Mouse (Mus musculus): ENCODE results near the gene Myf5. TPM values are rescaled to one million over a fixed set of nuclear protein-coding genes. Genes with fewer than 3 reads are reported as not detected.
A peak's percentile ranks its signal among the peaks of the same experiment; 100 is the strongest.

The Myf5 gene
- polyA plus RNA-seq, 1 experiment from 2014 or later: not detected

- ATAC-seq (replicated peaks; ENCODE audit: insufficient number of reproducible peaks, insufficient read depth, low FRiP score, low read depth): no peak
- H3K4me3 ChIP-seq: peak overlapping the region; percentile 31
- H3K36me3 ChIP-seq: no peaks in the 10 kb centered on the region
- peak overlapping the region; percentile 61 for H3K4me2 ChIP-seq
- H3K27me3 ChIP-seq: no peaks in the 10 kb centered on the region
- 35% methylated on average over 18 of the region's 18 CpGs for WGBS
- no peak overlapping the region for H3K27ac ChIP-seq
- peaks cover 2% of the 10 kb centered on the region; the same call in 1 of the 2 replicates for H3K4me1 ChIP-seq (replicated peaks)
- H3K9me3 ChIP-seq (replicated peaks): no peaks in the 10 kb centered on the region
- no peak overlapping the region for H3K9ac ChIP-seq
Observed at GRCm38 (mm10) chr10:107492867-107493579, 7.1 kb upstream of the Myf5 start.

- no peak overlapping the region for H3K4me3 ChIP-seq
- H3K27me3 ChIP-seq: no peaks in the 10 kb centered on the region
- H3K27ac ChIP-seq: no peak overlapping the region
- H3K36me3 ChIP-seq: no peaks in the 10 kb centered on the region
- ATAC-seq (replicated peaks; ENCODE audit: insufficient number of reproducible peaks, insufficient read depth, low FRiP score, low read depth): no peak
- H3K4me1 ChIP-seq (replicated peaks): no peaks in the 10 kb centered on the region; the same call in 1 of the 2 replicates
- 36% methylated on average over 12 of the region's 12 CpGs for WGBS
- H3K4me2 ChIP-seq: peak overlapping the region; percentile 30; the same call in 1 of the 2 replicates
- no peaks in the 10 kb centered on the region for H3K9me3 ChIP-seq (replicated peaks)
- H3K9ac ChIP-seq: no peak overlapping the region
Observed at GRCm38 (mm10) chr10:107488654-107489315, 2.9 kb upstream of the Myf5 start.

DNA sequence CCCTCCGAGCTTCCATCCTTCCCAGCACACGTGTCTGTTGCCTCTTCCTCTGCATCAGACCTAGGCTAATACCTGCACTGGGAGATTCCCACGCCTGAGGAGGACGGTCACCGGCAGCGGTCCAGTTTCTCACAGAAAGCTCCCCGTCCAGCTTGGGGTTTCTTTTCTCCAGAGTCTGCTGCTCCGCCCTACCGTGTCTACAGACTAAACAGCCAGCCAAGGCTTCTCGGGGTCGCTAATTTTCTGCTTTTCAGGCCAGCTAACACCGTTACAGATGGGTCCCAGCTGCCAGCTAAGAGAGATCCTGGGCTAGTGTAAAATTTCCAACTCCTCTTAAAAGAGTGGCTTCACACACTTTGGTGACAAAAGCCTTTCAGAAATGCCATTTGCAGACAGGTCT lies 836 bp upstream of the Myf5 start:
- no peak overlapping the region for H3K4me2 ChIP-seq
- H3K27ac ChIP-seq: no peak overlapping the region
- H3K9ac ChIP-seq: no peak overlapping the region
- no peaks in the 10 kb centered on the region for H3K27me3 ChIP-seq
- WGBS: 69% methylated on average over 12 of the region's 12 CpGs
- no peak overlapping the region for H3K4me3 ChIP-seq
- no peaks in the 10 kb centered on the region for H3K9me3 ChIP-seq (replicated peaks)
- no peaks in the 10 kb centered on the region for H3K36me3 ChIP-seq
- H3K4me1 ChIP-seq (replicated peaks): no peaks in the 10 kb centered on the region
- no peak for ATAC-seq (replicated peaks; ENCODE audit: insufficient number of reproducible peaks, insufficient read depth, low FRiP score, low read depth)

DNA sequence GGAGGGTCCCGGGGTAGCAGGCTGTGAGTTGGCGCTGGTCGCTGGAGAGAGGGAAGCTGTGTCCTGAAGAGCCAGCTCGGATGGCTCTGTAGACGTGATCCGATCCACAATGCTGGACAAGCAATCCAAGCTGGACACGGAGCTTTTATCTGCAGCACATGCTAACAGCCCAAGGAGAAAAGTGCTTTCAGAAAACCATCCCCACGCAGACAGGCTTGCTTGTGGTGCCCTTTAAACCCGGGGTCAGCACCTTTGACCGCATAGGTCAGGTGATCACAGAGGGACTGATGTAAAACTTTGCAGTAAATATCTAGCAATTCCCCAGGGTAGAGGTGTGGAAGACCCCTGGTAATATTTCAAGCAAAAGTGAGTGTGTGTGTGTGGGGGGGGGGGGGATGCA lies 1.9 kb downstream of the Myf5 start:
- Histone ChIP-seq H3K9ac (no peak overlapping the region), H3K36me3 (no peaks in the 10 kb centered on the region), H3K4me2 (no peak overlapping the region), H3K27ac (no peak overlapping the region), H3K27me3 (no peaks in the 10 kb centered on the region), H3K4me3 (no peak overlapping the region), H3K9me3 (replicated peaks) (no peaks in the 10 kb centered on the region), H3K4me1 (replicated peaks) (no peaks in the 10 kb centered on the region)
- ATAC-seq (replicated peaks; ENCODE audit: insufficient number of reproducible peaks, insufficient read depth, low FRiP score, low read depth): no peak
- 56% methylated on average over 10 of the region's 10 CpGs for WGBS

DNA sequence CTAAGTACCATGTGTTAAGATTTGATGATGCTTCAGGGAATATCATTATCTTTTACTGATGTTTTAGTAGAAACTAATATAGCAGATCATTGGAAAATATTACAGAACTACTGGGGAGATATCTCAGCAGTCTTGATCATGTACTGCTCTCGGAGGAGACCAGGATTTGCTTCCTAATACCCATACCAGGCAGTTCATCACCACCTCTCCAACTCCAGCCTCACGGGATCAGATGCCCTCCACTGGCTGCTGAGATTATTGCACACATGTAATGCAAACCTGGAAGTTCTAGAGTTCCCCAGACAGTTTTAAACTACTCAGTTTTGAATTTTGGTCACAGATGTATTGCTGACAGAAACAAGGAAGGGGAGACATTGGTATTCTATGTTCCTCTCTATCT lies 12.4 kb downstream of the Myf5 start:
- Histone ChIP-seq H3K4me1 (replicated peaks) (no peaks in the 10 kb centered on the region), H3K9me3 (replicated peaks) (no peaks in the 10 kb centered on the region), H3K4me2 (no peak overlapping the region), H3K27ac (no peak overlapping the region), H3K4me3 (no peak overlapping the region), H3K27me3 (no peaks in the 10 kb centered on the region), H3K36me3 (no peaks in the 10 kb centered on the region), H3K9ac (no peak overlapping the region)
- 54% methylated on average over 2 of the region's 2 CpGs for WGBS
- no peak for ATAC-seq (replicated peaks; ENCODE audit: insufficient number of reproducible peaks, insufficient read depth, low FRiP score, low read depth)

DNA sequence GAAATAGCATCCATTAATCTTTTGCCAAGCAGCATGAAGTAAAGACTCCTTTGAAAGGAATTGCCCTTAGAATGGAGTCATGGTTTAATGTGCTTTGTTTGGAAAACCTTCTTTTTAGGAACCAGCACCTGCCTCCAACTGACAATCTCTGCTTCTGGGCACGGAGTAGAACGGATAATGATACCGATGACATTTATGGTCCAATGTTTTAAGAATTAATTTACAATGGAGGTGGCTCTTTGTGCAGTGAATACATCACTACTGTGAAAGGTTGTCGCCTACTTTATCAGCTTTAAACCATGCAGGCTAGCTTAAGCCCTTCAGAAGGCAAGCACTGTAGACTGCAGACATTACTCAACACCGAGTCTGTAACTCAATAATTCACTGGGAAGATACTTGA lies 14.2 kb downstream of the Myf5 start:
- no peak for ATAC-seq (replicated peaks; ENCODE audit: insufficient number of reproducible peaks, insufficient read depth, low FRiP score, low read depth)
- no peaks in the 10 kb centered on the region for H3K27me3 ChIP-seq
- H3K4me1 ChIP-seq (replicated peaks): no peaks in the 10 kb centered on the region
- 76% methylated on average over 5 of the region's 5 CpGs for WGBS
- H3K9me3 ChIP-seq (replicated peaks): no peaks in the 10 kb centered on the region
- no peak overlapping the region for H3K4me3 ChIP-seq
- no peaks in the 10 kb centered on the region for H3K36me3 ChIP-seq
- no peak overlapping the region for H3K27ac ChIP-seq
- no peak overlapping the region for H3K4me2 ChIP-seq
- no peak overlapping the region for H3K9ac ChIP-seq

DNA sequence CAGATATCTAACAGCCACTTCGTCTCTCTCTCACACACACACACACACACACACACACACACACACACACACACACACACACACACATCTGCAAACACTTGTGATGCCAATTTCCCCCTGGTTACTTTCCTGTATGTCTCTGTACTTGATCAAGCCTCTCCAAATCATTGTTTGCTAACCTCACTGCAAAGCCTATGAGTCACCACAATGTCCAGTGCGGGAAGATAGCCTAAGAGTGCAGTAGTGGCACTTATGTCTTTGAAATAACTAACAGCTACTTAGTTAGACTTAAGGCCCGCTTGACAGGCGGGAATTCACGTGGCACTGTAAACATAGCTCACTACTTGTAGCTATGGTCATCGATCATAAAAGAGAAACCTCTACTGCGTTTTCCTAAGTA lies 18.1 kb downstream of the Myf5 start:
- no peaks in the 10 kb centered on the region for H3K4me1 ChIP-seq (replicated peaks)
- no peak overlapping the region for H3K27ac ChIP-seq
- no peaks in the 10 kb centered on the region for H3K36me3 ChIP-seq
- H3K27me3 ChIP-seq: no peaks in the 10 kb centered on the region
- H3K9me3 ChIP-seq (replicated peaks): no peaks in the 10 kb centered on the region
- ATAC-seq (replicated peaks; ENCODE audit: insufficient number of reproducible peaks, insufficient read depth, low FRiP score, low read depth): no peak
- no peak overlapping the region for H3K4me2 ChIP-seq
- 47% methylated on average over 7 of the region's 7 CpGs for WGBS
- no peak overlapping the region for H3K4me3 ChIP-seq
- H3K9ac ChIP-seq: no peak overlapping the region

DNA sequence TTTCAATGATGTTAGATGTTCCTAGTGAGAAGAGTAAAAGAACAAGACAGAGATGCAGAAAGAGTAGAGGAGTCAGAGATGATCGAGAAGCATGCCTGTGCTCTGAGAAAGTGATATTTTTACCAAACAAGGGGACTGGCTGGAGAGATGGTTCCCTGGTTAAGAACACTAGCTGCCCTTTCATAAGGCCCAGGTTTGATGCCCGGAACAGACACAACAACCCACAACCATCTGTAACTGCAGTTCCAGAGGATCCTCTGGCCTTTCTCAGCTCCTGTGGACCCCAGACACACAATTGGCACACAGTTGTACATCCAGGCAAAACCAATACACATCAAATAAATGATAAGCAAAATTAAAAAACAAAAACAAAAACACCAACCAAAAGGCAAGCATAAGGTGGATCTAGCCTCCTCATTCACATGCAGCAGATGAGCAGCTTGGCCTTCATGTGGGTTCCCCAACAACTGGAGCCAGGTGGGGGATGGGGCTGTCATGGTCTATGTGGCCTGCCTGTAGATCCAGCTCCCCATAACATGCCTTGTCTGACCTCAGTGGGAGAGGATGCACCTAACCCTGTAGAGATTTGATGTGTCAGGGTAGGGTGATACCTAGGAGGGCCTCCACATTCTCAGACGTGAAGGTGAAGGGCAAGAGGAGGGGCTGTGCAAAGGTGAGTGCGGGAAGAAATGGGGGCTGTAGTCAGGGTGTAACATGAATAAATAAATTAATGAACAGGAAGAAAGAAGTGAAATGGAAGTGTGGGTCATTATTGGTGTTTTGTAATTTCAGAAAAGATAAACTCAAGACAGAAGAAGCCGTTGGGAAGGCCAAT lies 36.2 kb downstream of the Myf5 start:
- no peak for ATAC-seq (replicated peaks; ENCODE audit: insufficient number of reproducible peaks, insufficient read depth, low FRiP score, low read depth)

GRCm38 (mm10) chr10:107442781-107443180 lies 43.2 kb downstream of the Myf5 start:
- 8% methylated on average over 4 of the region's 4 CpGs for WGBS
- no peaks in the 10 kb centered on the region for H3K9me3 ChIP-seq (replicated peaks)
- no peak overlapping the region for H3K9ac ChIP-seq
- no peaks in the 10 kb centered on the region for H3K27me3 ChIP-seq
- H3K4me1 ChIP-seq (replicated peaks): no peaks in the 10 kb centered on the region
- ATAC-seq (replicated peaks; ENCODE audit: insufficient number of reproducible peaks, insufficient read depth, low FRiP score, low read depth): no peak
- no peak overlapping the region for H3K4me2 ChIP-seq
- no peak overlapping the region for H3K4me3 ChIP-seq
- no peaks in the 10 kb centered on the region for H3K36me3 ChIP-seq
- H3K27ac ChIP-seq: no peak overlapping the region

More for the DNA sequence above, 36.2 kb downstream of the Myf5 start:
- no peaks in the 10 kb centered on the region for H3K27me3 ChIP-seq
- no peaks in the 10 kb centered on the region for H3K36me3 ChIP-seq
- no peak overlapping the region for H3K4me3 ChIP-seq
- no peak overlapping the region for H3K27ac ChIP-seq
- no peak overlapping the region for H3K9ac ChIP-seq
- no peak overlapping the region for H3K4me2 ChIP-seq
- WGBS: 77% methylated on average over 5 of the region's 5 CpGs
- no peaks in the 10 kb centered on the region for H3K4me1 ChIP-seq (replicated peaks)
- H3K9me3 ChIP-seq (replicated peaks): no peaks in the 10 kb centered on the region

- no peak overlapping the region for H3K9ac ChIP-seq
- no peak overlapping the region for H3K4me3 ChIP-seq
- H3K4me1 ChIP-seq (replicated peaks): no peaks in the 10 kb centered on the region
- H3K27me3 ChIP-seq: no peaks in the 10 kb centered on the region
- H3K4me2 ChIP-seq: no peak overlapping the region
- H3K36me3 ChIP-seq: no peaks in the 10 kb centered on the region
- WGBS: 53% methylated on average over 5 of the region's 5 CpGs
- ATAC-seq (replicated peaks; ENCODE audit: insufficient number of reproducible peaks, insufficient read depth, low FRiP score, low read depth): no peak
- H3K9me3 ChIP-seq (replicated peaks): no peaks in the 10 kb centered on the region
- no peak overlapping the region for H3K27ac ChIP-seq
Observed at GRCm38 (mm10) chr10:107436967-107437366, 49.0 kb downstream of the Myf5 start.
